Mouse (Mus musculus): Measurements from ENCODE around the gene Trank1. TPM values are rescaled to one million over a fixed set of nuclear protein-coding genes. Genes with fewer than 3 reads are reported as not detected.

Trank1 gene
- polyA plus RNA-seq, 1 experiment from 2014 or later: 0.04 TPM

DNA sequence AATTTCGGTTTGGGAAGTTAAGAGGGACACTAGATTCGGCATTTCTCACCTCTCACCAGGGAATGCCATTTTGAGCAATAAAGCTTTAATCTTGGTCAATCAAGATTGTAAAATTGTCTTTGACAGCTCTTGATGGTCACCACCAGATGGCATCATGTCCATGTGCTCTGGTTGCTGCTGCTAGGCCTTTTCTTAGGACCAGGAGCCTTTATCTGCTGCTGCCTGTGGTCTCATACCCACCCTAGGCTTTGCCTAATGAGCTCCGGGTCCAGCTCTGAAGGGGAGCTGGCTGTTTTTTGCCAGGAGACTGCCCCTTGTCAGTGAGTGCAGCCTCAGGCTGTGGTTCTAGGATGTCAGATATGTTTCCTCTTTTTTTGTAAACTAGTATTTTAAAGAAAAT, 44.8 kb downstream of the Trank1 start:
- WGBS: 27% methylated on average over 3 of the region's 3 CpGs
- Histone ChIP-seq H3K36me3 (no peaks in the 10 kb centered on the region), H3K27ac (no peak overlapping the region), H3K4me1 (peaks cover 10% of the 10 kb centered on the region; the same call in 1 of the 2 replicates), H3K9me3 (replicated peaks) (no peaks in the 10 kb centered on the region), H3K27me3 (ENCODE audit: low read depth, poor library complexity, severe bottlenecking) (no peaks in the 10 kb centered on the region), H3K4me3 (no peak overlapping the region)
- DNase-seq (ENCODE audit: low spot score): no peak

DNA sequence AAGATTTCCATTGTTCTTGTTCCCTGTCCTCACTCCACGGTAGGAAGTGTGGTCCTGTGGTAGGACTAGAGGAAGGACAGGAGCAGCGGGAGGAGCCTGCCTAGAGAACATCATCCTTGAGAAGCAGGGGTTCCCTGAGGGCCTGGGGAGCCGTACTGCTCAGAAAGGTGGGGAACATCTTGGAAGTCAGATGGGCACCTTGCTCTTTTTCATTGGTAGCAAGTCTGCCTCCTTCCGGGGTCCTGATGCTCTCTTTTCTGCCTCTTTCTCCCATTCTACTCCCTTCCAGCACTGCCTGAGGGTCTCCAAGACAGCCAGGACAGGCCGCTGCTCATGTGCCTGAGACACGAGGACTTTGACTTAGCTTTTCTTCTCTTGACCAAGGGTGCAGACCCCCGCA, 52.1 kb downstream of the Trank1 start:
- Histone ChIP-seq H3K4me1 (no peaks in the 10 kb centered on the region), H3K4me3 (no peak overlapping the region), H3K36me3 (no peaks in the 10 kb centered on the region), H3K27ac (no peak overlapping the region), H3K27me3 (ENCODE audit: low read depth, poor library complexity, severe bottlenecking) (no peaks in the 10 kb centered on the region), H3K9me3 (replicated peaks) (no peaks in the 10 kb centered on the region)
- DNase-seq (ENCODE audit: low spot score): no peak
- 84% methylated on average over 7 of the region's 7 CpGs for WGBS

GRCm38 (mm10) chr9:111367713-111368112, 56.2 kb downstream of the Trank1 start:
- Histone ChIP-seq H3K27ac (no peak overlapping the region), H3K36me3 (no peaks in the 10 kb centered on the region), H3K4me1 (no peaks in the 10 kb centered on the region), H3K9me3 (replicated peaks) (no peaks in the 10 kb centered on the region), H3K27me3 (ENCODE audit: low read depth, poor library complexity, severe bottlenecking) (no peaks in the 10 kb centered on the region), H3K4me3 (no peak overlapping the region)
- DNase-seq (ENCODE audit: low spot score): no peak
- WGBS: 58% methylated on average over 2 of the region's 2 CpGs

DNA sequence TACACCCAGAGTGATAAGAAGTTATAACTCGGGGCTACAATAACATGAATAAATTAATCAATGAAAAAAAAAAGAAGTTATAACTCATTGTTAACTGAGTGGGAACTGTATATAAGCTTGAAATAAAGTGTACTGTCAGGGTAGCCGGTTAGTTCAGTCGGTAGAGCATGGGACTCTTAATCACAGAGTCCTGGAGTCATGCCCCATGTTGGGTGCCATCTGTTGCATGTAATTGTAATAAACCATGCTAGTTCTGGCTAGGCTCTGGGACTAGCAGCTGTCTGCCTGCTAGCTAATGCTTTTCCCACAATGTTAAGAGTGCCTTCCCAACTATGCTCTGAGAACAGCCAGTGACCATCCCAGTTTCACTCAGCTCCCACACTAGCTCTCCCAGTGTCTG, 60.5 kb downstream of the Trank1 start:
- WGBS: 97% methylated on average over 3 of the region's 3 CpGs

DNA sequence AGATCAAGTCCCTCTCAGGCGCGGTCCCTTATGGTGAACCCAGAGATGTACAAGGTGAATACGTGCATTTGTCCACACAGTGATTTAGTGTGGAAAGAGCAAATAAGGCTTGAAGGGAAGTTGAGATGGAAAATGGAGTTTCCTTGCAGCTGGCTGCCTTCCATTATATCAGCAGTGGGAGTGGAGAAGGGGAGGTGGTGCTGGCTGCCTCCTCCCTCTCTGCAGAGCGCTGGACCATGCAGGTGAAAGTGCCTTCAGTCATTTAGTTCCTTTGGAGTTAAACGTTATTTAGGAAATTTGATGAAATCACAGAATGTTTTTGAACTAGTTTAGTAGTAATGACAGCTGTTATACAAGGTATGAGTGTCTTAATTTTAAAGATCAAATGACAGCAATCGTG, 66.3 kb downstream of the Trank1 start:
- DNase-seq (ENCODE audit: low spot score): no peak
- Histone ChIP-seq H3K4me1 (no peaks in the 10 kb centered on the region), H3K27ac (no peak overlapping the region), H3K4me3 (no peak overlapping the region), H3K9me3 (replicated peaks) (no peaks in the 10 kb centered on the region), H3K27me3 (ENCODE audit: low read depth, poor library complexity, severe bottlenecking) (no peaks in the 10 kb centered on the region), H3K36me3 (no peaks in the 10 kb centered on the region)
- 89% methylated on average over 6 of the region's 6 CpGs for WGBS

More for the DNA sequence above, 60.5 kb downstream of the Trank1 start:
- no peaks in the 10 kb centered on the region for H3K4me1 ChIP-seq
- no peaks in the 10 kb centered on the region for H3K36me3 ChIP-seq
- H3K27me3 ChIP-seq (ENCODE audit: low read depth, poor library complexity, severe bottlenecking): no peaks in the 10 kb centered on the region
- H3K4me3 ChIP-seq: no peak overlapping the region
- no peak overlapping the region for H3K27ac ChIP-seq
- H3K9me3 ChIP-seq (replicated peaks): no peaks in the 10 kb centered on the region
- DNase-seq (ENCODE audit: low spot score): no peak

DNA sequence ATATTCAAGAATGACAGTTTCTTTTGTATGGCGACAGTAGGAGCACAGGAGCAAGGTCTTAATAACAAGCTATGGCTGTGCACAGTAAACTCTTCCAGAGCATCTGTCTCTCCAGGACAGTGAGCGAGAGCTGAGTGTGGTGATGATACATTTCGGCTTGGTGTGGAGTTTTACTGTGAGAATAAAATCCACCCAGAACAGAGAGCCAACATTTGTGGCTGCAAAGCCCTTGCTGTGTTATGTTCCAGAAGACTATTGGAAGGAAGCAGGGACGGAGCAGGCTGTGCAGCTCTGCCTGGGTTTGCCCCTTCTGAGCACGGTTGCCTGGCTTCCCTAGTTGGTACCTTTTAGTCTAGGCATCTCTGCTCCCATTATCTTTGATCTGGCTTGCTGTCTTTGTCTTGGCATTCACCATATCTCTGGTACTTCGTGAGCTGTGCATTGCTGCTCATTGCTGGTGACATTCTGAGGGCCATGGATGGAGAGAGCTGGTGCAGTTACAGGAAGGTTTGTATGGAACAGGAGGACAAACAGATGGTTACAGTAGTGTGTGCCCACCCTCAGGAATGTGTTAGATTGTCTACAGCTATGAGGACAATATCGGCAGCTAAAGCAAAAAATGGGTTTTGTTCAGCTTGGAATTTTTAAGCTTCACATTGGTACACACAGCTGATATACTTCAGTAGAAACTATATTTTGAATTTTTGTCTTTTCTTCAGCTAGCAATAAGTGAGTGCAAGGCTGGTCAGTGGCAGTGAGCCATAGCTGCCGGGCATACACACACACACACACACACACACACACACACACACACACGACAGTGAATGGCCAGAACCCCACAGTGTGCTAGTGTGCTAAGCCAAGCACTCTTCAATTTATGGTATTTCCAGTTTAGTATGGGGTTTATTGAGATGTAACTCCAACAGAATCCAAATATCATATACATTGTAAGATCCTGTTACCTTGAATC, 69.8 kb downstream of the Trank1 start:
- H3K9me3 ChIP-seq (replicated peaks): no peaks in the 10 kb centered on the region
- DNase-seq (ENCODE audit: low spot score): no peak
- peaks cover 6% of the 10 kb centered on the region for H3K4me1 ChIP-seq
- H3K4me3 ChIP-seq: no peak overlapping the region
- no peak overlapping the region for H3K27ac ChIP-seq
- H3K36me3 ChIP-seq: no peaks in the 10 kb centered on the region
- no peaks in the 10 kb centered on the region for H3K27me3 ChIP-seq (ENCODE audit: low read depth, poor library complexity, severe bottlenecking)
- WGBS: 93% methylated on average over 9 of the region's 9 CpGs

DNA sequence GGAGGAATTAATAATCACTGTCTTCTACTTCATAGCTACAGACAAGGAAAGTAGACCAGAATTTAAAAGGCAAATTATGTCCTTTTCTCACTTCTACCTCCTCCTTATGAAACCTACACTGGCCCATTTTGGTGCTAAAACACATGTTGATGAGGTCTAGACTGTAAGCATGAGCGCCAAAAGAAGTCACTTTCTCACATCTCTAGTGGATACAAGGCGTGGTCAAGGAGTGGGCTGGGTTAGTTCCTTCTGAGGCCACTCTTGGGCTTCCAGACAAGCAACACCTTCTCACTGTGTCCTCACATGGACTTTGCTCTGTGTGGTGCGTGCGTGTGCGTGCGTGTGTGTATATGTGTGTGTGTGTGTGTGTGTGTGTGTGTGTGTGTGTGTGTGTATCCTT, 70.9 kb downstream of the Trank1 start:
- Histone ChIP-seq H3K36me3 (no peaks in the 10 kb centered on the region), H3K27ac (no peak overlapping the region), H3K4me3 (no peak overlapping the region), H3K9me3 (replicated peaks) (no peaks in the 10 kb centered on the region), H3K4me1 (peaks cover 6% of the 10 kb centered on the region), H3K27me3 (ENCODE audit: low read depth, poor library complexity, severe bottlenecking) (no peaks in the 10 kb centered on the region)
- DNase-seq (ENCODE audit: low spot score): no peak
- WGBS: 95% methylated on average over 6 of the region's 6 CpGs

DNA sequence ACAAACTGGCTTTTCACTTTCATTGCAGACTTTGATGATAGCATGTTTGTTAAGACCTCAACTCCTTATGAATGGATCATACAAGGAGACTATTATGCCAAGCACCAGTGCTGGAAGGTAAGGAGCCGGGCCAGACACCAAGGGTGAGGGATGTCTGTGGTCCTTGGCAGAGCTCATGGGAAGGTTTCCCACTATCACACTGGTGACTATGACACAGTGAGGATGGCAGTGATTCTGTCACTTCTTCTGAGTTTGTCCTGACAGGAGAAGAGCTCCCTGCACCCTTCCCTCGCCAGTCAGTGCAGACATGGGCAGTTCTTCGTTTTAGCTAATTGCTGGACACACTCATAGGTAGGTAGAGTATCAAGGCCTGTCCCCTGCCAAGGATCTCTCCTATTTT, 71.5 kb downstream of the Trank1 start:
- H3K27ac ChIP-seq: no peak overlapping the region
- H3K4me3 ChIP-seq: no peak overlapping the region
- H3K27me3 ChIP-seq (ENCODE audit: low read depth, poor library complexity, severe bottlenecking): no peaks in the 10 kb centered on the region
- 85% methylated on average over 3 of the region's 3 CpGs for WGBS
- H3K4me1 ChIP-seq: peaks cover 6% of the 10 kb centered on the region
- no peaks in the 10 kb centered on the region for H3K9me3 ChIP-seq (replicated peaks)
- H3K36me3 ChIP-seq: no peaks in the 10 kb centered on the region
- no peak for DNase-seq (ENCODE audit: low spot score)

DNA sequence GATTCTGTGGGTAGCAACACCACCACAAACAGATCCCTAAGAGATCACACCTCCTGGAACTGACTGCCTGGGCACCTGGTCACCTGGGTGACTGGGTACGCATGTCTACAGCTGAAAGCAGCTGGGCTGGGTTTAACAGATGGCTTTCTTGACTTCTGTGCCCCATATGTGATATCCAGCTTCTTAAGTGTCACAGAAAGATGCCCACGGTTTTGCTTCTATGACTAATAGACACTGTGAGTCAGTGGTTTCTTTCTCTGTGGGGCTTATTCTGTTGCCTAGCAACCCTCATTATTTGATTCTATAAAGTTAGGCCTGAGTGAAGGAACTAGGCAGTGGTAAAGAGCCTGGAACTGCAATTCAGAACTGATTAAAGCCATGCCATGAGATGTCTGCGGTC, 72.2 kb downstream of the Trank1 start:
- DNase-seq (ENCODE audit: low spot score): no peak
- no peak overlapping the region for H3K4me3 ChIP-seq
- WGBS: 91% methylated on average over 3 of the region's 3 CpGs
- H3K36me3 ChIP-seq: no peaks in the 10 kb centered on the region
- H3K4me1 ChIP-seq: peaks cover 6% of the 10 kb centered on the region
- H3K9me3 ChIP-seq (replicated peaks): no peaks in the 10 kb centered on the region
- no peak overlapping the region for H3K27ac ChIP-seq
- H3K27me3 ChIP-seq (ENCODE audit: low read depth, poor library complexity, severe bottlenecking): no peaks in the 10 kb centered on the region

- H3K36me3 ChIP-seq: no peaks in the 10 kb centered on the region
- H3K4me1 ChIP-seq: peaks cover 6% of the 10 kb centered on the region
- H3K27me3 ChIP-seq (ENCODE audit: low read depth, poor library complexity, severe bottlenecking): no peaks in the 10 kb centered on the region
- no peak overlapping the region for H3K27ac ChIP-seq
- no peak overlapping the region for H3K4me3 ChIP-seq
- DNase-seq (ENCODE audit: low spot score): no peak
- 91% methylated on average over 5 of the region's 5 CpGs for WGBS
- no peaks in the 10 kb centered on the region for H3K9me3 ChIP-seq (replicated peaks)
These were observed 74.3 kb downstream of the Trank1 start for GRCm38 (mm10) chr9:111385526-111386491.

- peaks cover 6% of the 10 kb centered on the region for H3K4me1 ChIP-seq
- H3K27me3 ChIP-seq (ENCODE audit: low read depth, poor library complexity, severe bottlenecking): no peaks in the 10 kb centered on the region
- DNase-seq (ENCODE audit: low spot score): no peak
- H3K27ac ChIP-seq: no peak overlapping the region
- no peaks in the 10 kb centered on the region for H3K36me3 ChIP-seq
- H3K9me3 ChIP-seq (replicated peaks): no peaks in the 10 kb centered on the region
- WGBS: 88% methylated on average over 2 of the region's 2 CpGs
- H3K4me3 ChIP-seq: no peak overlapping the region
These were observed 75.0 kb downstream of the Trank1 start for GRCm38 (mm10) chr9:111386569-111386968.

DNA sequence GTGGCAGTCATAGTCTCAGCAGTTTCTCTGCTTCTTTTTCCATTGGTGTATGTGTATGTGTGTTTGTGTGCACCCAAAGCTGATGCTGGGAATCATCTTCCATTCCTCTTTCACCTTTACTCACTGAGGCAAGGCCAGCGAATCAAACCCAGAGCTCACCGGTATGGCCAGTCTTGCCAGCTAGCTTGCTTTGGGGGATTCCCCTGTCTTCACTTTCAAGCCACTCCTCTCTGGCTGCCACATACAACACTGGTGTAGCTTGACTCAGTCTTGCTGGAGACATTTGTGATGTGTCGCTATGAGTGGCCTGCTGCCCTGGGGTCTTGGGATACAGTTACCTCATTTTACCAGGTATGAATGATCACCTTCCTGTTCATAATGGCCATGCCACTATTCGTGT, 76.0 kb downstream of the Trank1 start:
- no peak for DNase-seq (ENCODE audit: low spot score)
- H3K9me3 ChIP-seq (replicated peaks): no peaks in the 10 kb centered on the region
- WGBS: 90% methylated on average over 4 of the region's 4 CpGs
- H3K36me3 ChIP-seq: no peaks in the 10 kb centered on the region
- H3K4me1 ChIP-seq: peaks cover 6% of the 10 kb centered on the region
- no peak overlapping the region for H3K27ac ChIP-seq
- no peaks in the 10 kb centered on the region for H3K27me3 ChIP-seq (ENCODE audit: low read depth, poor library complexity, severe bottlenecking)
- no peak overlapping the region for H3K4me3 ChIP-seq

- H3K4me3 ChIP-seq: no peak overlapping the region
- H3K4me1 ChIP-seq: no peaks in the 10 kb centered on the region
- H3K27ac ChIP-seq: no peak overlapping the region
- DNase-seq (ENCODE audit: low spot score): no peak
- WGBS: 92% methylated on average over 9 of the region's 9 CpGs
- H3K27me3 ChIP-seq (ENCODE audit: low read depth, poor library complexity, severe bottlenecking): no peaks in the 10 kb centered on the region
- H3K9me3 ChIP-seq (replicated peaks): no peaks in the 10 kb centered on the region
- H3K36me3 ChIP-seq: no peaks in the 10 kb centered on the region
These were observed 78.5 kb downstream of the Trank1 start for GRCm38 (mm10) chr9:111390016-111390415.
